Mouse (Mus musculus): ENCODE results near the gene Boll. TPM values are rescaled to one million over a fixed set of nuclear protein-coding genes. Genes with fewer than 3 reads are reported as not detected.

The Boll gene
- total RNA-seq (2023), result not detected

DNA sequence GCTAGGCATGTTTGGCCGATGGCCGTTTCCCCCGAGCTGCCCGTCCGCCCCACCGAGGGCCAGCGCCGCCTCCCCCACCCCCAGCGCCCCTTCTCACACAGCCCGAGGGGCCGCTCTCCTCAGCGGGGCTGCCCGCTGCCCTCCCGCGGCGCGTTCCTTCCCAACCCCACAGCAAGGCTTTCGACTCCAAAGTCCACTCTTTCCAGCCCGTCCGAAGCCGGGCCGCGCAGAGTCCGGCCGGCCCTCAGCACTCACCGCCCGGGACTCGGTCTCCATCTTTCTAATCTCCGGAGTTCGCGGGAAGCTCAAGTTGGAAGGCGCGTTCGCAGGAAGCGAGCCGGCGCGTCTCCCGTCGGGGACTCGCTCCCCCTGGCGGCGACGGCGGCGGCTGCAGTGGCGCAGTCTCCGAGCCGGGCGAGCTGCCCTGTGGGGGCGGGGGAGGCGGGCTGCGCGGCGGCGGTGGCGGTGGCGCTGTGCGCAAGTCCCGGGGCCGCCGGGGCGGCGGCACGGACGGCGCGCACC lies at the start of gene Boll:
TSS of gene Boll (minus strand) at position 426 of the 522 bp plus-strand sequence.

GRCm38 (mm10) chr1:55405272-55406022 lies 42.2 kb upstream of the Boll start, which contains the start of gene Plcl1:
Gene Plcl1, plus strand, starts transcription at chr1:55405921.

GRCm38 (mm10) chr1:55236890-55237642 lies 126.2 kb downstream of the Boll start, which contains the start of gene Mars2:
Gene Mars2, plus strand, starts transcription at chr1:55237177.

DNA sequence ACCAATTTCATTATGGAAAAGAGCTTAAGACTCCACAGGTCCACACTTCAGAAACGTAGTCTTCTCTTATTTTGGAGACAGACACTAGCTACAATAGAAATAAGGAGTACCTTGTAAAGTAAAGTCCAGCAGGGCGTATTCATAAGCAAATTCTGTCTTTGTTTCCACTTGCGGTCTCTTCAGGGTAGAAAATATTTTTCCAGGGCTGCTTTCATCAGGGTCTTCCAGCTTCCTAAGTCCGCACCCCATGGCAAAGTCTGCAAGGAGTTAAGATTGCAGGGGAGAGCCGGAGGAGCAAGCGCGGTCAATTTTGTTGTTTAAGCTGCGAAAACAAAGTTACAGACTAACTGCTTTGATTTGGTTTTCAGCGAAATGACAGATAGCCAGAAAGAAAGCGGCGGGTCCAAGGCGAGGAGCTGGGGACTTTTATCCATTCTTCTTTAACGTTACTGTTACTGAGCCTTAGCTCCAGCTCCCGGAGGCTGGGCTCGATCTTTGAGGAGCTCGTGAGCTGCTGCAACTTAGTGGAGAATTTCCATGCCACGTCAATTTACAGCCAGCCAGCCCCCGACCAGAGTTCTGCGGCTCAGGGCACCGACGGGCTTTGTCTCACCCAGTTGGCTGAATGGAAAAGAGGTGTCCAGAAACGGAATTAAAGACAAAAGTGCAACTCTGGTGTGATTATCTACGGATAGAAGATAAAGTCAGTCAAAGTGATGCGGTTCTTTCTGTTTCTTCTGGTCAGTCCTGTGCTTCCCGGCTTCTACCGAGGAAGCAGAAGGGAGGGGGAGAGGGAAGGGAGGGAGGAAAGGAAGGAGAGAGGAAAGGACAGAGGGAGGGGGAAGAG lies 137.0 kb downstream of the Boll start, which contains the start of gene Rftn2:
TSS of gene Rftn2 (minus strand) at position 772 of the 847 bp plus-strand sequence.

Other genes starting within 250 kb of the Boll start
- gene Mob4, start 232.2 kb downstream of the Boll start, total RNA-seq (2023), result 10 to 100 TPM; 44.6 to 45.3 TPM
- 1 to 10 TPM in 1 of 2 experiments, under 1 TPM in 1; 0.67 to 1.7 TPM for gene Rftn2, start 136.7 kb downstream of the Boll start, total RNA-seq (2023)
- 1 to 10 TPM; 2.4 to 2.5 TPM for gene Mars2, start 126.3 kb downstream of the Boll start, total RNA-seq (2023)
- gene Plcl1, start 42.5 kb upstream of the Boll start, total RNA-seq (2023), result 1 to 10 TPM; 7.5 to 7.6 TPM